Mouse (Mus musculus): Measurements from ENCODE around the gene Dnase2a.
A peak's percentile ranks its signal among the peaks of the same experiment; 100 is the strongest.

Dnase2a gene

DNA sequence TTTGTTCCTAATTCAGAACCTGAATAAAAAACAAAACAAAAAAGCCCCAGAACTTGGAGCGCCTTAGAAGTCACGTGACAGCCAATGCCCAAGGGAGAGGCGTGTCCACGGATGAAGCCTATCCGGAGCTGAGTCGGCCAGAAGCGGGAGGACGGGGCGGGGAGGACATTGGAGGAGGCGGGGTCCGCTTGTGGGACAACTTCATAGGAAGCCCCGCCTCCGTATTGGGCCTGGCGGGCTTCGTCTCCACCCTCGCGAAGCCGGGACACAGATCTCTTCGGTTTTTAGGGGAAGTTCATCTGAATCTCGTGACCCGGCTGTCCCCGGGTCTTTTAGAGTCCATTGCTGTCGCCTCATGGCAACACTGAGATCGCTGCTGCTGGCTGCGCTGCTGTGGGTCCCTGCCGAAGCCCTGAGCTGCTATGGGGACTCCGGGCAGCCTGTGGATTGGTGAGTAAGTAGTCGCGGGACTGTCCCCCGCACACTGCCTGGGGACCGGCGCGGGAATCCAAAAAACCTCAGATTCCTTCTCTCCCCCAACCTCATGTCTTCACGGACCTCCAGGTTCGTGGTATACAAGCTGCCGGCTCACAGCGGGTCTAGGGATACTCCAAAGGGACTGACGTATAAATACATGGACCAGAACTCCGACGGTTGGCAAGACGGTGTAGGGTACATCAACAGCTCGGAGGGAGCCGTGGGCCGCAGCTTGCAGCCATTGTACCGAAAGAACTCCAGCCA lies at the start of gene Dnase2a:
Gene Dnase2a, plus strand, starts transcription at position 140 of the 741 bp plus-strand sequence.
- peak; percentile 97 for DNase-seq (ENCODE audit: inconsistent ontology term)

DNA sequence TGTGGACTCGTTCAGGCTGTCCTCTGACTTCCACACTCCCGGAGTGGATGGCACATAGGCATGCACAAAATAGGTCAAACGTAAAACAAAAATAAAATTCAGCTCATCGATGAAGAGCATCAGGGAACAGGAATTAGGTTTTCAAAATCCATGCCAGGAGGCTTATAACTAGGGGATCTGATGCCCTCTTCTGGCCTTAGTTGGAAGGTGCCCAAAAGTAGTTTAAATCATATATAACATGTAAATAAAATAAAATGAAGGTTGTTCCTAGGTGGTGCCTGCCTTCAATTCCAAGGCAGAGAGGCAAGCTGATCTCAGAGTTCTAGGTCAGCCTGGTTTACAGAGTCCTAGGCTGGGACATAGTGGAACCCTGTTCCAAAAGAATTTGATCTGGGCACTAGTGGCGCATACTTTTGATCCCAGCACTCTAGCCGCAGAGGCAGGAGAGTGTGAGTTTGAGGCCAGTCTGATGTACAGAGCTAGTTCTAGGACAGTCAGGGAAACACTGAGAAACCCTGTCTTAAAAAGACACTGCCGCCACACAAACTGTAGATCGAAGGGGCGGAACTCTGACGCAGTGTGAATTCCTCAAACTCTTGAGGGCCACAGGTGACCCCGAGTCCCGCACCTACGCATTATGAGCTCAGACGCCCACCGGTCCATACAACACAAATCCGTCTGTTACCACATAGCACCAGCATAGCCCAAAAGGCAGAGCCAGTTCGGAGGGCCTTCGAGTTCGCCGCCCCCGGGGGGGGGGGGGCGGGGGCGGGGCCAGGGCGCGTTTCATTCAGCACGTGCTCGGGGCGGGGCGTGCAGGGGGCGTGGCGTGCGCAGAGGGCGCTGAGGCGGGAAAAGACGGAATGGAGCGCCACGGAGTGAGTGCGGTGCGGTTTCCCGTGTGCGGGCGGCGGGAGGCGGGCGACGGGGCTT lies 36.7 kb upstream of the Dnase2a start, which contains the start of gene Syce2:
Gene Syce2, plus strand, starts transcription at position 736 of the 933 bp plus-strand sequence.
- peak; percentile 66 for DNase-seq (ENCODE audit: inconsistent ontology term)

DNA sequence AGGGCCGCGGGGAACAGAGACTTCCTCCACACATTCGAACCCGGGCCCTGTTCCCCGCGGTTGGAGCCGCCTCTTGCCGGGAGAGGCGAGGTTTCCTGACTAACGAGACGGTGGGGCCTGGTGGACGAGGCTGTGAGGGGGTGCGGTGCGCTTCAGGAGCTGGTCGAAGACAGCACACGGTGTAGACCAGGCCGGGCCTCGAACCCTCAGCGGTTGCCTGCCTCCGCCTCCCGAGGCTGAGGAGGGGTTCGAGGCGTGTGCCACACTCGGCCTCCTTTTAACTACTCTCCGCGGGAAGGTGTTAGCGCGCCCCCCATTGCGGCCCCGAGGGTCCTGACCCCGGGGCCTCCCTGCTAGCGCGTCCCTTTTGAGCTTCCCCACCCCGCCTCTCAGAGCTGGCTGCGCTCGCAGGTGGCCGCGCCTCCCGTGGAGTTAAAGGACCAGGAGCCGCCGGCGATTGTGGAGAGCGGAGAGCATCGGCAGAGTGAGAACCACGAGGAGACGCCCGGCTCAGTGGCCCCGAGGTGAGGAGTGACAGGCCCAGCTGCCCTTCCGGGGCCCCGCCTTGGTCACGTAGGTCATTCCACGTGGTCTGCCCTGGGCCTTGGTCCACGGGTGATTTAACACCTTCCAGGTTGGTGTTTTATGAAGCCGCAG lies 35.9 kb upstream of the Dnase2a start:
- DNase-seq (ENCODE audit: inconsistent ontology term) = peak; percentile 10

DNA sequence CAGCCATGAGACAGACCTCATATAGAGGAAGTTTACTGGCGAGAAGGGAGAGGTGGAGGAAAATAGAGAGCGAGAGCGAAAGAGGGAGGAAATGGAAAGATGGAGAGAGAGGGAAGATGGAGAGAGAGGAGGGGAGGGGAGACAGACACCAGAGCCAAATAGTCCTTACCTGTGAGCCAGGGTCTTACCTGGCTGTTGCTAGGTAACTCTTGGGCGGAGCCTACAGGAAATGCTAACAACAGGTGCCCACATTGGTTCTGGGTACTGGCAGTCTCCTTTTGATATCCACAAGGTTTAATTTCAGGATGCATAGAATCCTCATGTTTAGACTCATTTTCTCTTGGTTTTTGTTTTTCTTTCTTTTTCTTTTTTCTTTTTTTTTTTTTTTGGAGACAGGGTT lies 35.3 kb upstream of the Dnase2a start:
- DNase-seq (ENCODE audit: inconsistent ontology term) = no peak

DNA sequence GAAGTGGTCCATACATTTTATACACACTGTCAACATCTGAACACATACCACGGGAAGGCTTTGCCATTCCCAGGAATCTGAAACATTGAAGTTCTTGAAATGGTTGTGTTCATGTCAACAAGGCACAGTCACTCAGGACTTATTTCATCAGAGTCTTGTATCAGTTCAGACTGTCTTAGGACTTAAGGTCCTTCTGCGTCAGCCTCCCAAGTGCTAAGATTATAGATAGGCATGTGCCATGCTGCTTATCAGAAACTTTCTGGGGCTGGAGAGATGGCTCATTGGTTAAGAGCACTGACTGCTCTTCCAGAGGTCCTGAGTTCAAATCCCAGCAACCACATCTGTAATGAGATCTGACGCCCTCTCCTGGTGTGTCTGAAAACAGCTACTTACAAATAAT lies 34.0 kb upstream of the Dnase2a start:
- DNase-seq (ENCODE audit: inconsistent ontology term) = no peak

DNA sequence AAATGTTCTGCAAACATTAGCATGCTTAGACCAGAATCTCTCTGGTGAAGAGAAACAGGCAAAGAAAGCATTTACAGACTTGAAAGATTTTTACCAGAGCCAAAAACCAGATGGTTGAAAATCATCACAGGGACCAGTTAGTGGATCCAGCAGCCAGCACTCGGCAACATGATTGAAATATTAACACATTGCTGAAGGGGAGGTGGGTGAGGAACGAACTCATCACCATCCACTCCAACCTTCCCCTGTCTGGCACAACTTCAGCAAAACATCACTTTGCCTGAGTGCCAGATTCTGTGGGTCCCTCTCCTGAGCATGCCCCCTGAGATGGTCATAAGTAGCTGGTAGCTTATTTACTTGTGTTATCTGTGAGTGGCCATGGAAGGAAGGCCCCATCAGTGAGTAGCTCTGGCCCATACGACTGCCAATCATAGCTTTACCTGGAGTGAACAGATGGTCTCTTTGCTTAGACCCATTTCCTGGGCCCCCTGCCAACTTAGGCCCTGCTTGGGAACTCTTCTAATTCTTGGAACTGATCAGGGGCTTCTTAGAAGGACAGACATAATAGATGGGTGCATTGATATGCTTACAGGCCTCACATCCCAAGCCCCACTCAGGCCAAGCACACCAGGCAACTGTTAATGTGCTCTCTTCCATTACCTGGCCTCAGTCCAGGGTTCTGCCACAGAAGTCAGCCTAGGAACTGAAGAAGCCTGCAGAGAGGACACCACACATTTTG lies 30.9 kb upstream of the Dnase2a start:
- no peak for DNase-seq (ENCODE audit: inconsistent ontology term)

DNA sequence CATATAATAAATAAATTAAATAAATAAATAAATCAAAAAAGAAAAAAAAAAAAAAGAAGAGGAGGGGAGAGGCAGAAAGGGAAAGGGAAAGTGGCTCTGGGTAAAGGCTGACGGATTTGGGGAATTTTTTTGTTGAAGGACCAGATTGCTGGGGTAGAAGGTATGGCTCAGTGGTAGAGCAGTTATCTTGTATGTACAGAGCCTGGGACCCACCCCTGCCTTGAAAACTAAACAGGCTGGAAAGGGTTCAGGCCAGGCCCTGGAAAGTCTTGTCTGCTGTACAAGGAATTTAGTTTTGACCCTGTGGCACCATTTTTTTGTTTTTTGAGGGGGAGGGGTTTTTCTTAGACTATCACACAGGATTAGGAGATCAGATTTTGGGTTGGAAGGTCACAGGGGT lies 29.4 kb upstream of the Dnase2a start:
- no peak for DNase-seq (ENCODE audit: inconsistent ontology term)

DNA sequence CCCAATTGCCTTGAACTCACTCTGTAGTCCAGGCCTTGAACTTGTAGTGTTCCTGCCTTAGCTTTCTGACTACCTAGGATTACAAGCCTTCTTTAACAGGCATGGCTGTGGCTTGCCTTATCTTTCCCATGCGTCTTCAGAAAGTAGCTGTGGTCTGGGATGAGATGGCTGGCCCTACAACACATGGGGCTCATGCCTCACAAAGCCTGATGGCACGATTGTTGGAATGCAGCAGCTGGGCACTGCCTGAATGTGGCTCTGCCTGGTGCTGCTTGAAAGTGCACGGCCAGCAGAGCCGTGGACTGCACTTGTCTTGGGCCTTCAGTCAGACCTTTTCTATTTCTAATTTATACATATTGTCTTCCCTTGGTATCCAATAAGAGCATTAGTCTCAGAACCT lies 23.6 kb upstream of the Dnase2a start:
- no peak for DNase-seq (ENCODE audit: inconsistent ontology term)

DNA sequence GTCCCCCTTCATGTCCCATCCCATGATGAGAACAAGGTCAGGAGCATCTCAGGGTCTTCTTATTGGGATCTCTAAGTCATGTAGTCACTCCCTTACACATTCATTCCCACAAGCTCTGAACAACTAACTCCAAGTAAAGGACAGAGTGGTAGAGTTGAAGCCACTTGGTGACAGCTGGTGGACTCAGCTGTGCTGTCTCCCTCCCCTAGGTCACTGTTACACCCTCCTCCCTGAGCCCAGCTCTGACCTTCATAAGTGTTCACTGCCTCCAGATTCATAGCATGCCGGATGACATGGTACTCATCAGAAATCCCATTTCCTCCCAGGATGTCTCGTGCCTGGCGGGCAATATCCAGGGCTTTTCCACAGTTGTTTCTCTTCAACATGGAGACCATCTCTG lies 20.1 kb upstream of the Dnase2a start:
- DNase-seq (ENCODE audit: inconsistent ontology term) = no peak

DNA sequence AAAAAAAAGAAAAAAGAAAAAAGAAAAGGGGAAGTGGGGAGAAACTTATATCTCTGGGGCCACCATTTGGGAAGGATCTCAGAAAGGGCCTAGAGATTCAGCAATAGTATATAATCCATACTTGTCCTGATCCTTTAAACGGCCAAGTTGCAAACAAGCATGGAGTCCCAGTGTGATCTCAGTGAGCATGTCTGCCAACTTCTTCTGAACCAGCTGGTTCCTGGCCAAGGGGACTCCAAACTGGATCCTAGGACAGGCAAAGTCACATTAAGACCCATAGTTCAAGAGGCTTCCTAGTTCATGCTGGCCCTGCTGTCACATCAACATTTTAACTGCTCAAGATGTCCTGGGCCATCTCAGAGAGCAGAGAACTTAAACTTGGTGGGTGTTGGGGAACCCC lies 19.2 kb upstream of the Dnase2a start:
- no peak for DNase-seq (ENCODE audit: inconsistent ontology term)

DNA sequence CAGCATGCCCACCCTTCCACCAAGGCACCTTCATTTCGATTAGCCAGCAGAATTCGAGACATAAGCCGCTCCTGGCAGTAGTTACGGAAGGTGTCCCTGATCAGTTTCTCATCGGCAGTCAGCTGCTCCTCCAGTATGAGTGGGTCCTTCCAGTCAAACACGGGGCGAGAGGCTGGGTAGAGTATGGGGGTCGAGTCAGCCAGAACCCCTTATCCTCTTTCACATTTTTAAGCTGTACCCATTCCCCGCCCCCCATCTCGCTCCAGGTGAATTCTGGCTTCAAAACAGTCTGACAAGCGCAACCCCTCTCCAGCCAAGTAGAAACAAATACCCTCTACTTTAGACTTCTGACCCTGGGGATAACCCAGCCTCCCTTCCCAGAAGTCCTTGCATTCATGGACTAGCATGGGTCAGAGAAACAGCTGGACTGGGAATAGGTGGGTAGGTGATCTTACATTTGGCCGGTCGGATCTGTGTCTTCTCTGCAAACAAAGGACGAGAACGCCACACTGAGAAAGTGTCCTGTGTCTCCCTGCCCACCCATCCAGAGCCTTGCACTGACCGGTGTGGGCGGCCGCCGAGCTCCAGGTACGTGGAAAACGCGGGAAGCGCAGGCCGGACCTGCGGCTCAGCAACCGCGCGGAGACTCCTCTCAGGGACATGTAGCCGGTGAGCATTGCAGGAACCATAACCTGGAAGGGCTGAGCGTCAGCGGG lies 15.2 kb upstream of the Dnase2a start:
- DNase-seq (ENCODE audit: inconsistent ontology term) = no peak

DNA sequence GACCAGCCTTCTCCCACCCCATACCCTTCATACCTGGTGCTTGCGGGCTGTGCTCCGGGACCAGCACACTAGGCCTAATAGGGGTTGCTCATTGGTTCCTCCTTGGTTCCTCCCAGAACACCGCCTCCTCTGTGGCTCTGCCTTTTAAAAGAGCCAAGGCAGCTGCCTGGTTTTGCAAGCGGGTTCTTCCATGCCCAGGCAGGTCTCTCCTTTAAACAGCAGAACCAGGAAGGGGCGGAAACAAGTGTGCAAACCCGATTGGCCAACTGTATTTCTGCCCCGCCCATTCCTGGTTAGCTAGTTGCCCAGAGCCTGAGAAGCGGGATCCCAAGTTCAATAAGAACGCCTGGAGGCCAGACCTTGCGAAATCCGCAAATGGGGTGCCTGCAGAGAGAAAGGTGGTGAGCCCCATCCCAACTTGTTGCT lies 14.6 kb upstream of the Dnase2a start, which contains the start of gene Gcdh:
Gene Gcdh, minus strand, starts transcription at position 213 of the 426 bp plus-strand sequence.
- peak; percentile 95 for DNase-seq (ENCODE audit: inconsistent ontology term)

DNA sequence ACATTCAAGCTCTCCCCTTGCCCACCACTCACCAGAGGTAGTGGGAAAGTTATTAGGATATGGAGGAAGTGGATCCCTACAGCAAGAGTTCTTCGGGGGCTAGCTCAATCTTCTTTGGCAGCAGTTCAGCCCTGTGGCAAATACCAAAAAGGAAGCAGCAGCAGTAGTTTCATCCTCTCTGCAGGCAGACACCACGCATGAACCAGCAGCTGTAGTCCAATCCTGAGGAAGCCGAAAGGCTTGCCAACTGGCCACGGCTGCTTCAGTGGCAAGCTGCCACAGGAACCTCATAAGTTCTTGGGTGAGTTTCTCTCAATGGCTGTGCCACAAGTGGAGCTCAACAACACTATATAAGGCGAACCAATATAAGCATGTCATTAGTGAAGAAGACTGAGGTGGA lies 12.4 kb upstream of the Dnase2a start:
- DNase-seq (ENCODE audit: inconsistent ontology term) = no peak

DNA sequence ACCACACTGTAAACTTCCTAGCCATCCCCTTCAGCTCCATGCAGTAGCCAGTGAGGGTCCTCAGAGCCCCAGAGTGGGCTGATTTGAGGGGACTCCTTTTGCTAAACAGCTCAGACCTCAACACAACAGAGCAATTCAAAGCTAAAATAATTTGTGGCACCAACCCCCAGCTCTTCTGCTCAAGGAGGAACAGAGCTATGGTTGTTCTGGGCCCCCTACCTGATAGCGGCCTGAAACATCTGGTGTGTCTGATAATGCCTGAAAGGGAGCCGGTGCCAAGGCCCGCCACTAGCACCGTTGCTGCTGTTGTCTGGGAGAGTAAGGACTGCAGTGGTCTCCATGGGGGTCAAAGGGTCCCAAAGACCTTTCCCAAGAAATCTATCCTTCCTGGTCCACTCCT lies 7.3 kb upstream of the Dnase2a start:
- no peak for DNase-seq (ENCODE audit: inconsistent ontology term)

DNA sequence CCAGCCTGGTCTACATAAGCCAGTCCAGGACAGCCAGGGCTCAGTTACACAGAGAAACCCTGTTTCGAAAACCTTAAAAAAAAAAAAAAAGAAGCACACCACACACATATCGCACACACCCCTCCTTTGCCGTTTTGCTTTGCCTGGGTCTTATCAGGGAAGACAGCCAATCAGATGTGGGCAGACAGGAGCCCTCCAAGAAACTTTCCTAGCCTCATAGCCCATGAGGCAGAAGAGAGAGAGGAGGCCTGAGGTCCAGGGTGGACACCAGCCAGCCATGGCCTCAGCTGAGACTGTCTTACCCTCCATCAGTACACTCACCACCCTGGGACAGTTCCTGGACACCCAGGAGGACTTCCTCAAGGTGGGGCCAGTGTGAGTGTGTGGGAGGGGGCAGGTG lies 6.6 kb upstream of the Dnase2a start, which contains the start of gene Klf1:
Gene Klf1, plus strand, starts transcription at position 177 of the 400 bp plus-strand sequence.
- DNase-seq (ENCODE audit: inconsistent ontology term) = no peak

DNA sequence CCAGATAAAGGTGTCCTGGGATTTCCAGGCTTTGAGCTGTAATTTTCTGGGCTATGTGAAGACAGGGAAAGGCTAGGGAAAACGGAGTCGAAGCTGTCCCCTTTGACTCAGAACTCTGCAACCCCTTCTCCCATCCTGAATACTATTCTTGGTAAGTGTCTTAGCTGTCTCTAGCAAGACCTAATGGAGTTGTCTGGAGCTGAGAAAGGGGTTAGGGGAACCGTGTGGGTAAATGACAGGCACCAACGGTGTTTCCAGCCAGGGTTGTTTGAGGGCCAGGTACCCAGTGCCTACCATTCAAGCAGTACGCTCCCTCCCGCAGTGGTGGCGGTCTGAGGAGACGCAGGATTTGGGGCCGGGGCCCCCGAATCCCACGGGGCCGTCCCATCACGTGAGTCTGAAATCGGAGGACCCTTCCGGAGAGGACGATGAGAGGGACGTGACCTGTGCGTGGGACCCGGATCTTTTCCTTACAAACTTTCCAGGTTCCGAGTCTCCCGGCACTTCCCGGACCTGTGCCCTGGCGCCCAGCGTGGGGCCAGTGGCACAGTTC lies 5.9 kb upstream of the Dnase2a start:
- DNase-seq (ENCODE audit: inconsistent ontology term) = no peak

DNA sequence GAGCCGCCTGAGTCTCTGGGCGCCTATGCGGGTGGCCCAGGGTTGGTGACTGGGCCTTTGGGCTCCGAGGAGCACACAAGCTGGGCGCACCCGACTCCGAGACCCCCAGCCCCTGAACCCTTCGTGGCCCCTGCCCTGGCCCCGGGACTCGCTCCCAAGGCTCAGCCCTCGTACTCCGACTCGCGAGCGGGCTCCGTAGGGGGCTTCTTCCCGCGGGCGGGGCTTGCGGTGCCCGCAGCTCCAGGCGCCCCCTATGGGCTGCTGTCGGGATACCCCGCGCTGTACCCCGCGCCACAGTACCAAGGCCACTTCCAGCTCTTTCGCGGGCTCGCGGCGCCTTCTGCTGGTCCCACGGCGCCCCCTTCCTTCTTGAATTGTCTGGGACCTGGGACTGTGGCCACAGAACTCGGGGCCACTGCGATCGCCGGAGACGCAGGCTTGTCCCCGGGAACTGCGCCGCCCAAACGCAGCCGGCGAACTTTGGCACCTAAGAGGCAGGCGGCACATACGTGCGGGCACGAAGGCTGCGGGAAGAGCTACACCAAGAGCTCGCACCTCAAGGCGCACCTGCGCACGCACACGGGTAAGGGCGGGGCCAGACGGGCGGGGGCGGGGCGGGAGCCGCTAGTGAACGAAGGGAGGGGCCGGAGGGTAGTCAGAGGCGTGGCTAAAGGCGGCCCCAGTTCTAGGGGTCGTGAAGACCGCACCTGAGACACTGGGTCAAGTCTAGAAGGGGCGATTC lies 5.3 kb upstream of the Dnase2a start:
- DNase-seq (ENCODE audit: inconsistent ontology term) = peak; percentile 90

DNA sequence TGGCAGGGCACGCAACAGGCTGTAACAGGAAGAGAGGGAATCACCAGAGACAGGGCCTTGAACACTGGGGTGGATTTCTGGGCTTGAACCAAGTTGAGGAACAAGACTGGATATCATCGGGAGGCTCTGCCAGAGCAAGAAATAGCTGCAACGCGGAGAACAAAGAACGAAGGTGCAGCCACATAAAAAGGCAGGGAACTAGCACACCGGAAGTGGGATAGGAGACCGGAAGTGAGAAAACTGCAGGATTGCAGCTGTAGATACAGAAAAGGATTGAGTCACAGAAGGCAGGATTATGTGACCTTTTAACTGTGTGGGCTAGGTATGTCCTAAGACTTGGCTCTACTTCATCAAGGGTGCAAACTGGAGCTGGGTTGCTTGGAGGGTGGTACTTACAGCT lies 4.0 kb upstream of the Dnase2a start:
- DNase-seq (ENCODE audit: inconsistent ontology term) = no peak

DNA sequence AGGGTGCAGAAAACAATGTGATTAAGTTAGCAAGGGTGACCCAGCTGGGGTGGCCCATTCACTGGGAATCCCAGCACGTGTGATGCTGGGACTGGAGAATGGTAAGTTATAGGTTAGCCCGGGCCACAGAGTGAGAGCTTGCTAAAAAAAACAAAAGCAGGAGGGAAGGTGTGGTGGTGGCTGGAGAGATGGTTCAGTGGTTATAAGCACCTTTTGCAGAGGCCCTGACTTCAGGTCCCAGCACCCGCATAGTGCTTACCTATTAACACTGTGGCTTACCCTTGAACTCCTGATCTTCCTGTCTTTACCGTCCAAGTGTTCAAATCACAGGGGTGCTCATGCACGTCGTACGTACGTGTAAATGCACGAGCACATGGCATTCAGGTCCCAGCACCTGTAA lies 1.3 kb upstream of the Dnase2a start:
- DNase-seq (ENCODE audit: inconsistent ontology term) = no peak

DNA sequence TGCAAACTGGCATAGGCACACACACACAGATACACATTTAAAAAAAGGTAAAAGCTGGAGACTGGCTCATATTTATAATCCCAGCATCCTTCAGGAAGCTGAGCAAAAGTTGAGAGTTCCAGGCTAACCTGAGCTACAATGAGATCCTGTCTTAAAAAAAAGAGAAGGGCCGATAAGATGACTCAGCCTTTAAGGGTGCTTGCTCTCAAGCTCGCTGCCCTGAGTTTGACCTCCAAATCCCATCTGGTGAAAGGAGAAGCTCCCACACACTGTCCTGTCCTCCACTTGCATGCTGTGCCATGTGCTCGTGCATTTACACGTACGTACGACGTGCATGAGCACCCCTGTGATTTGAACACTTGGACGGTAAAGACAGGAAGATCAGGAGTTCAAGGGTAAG lies 867 bp upstream of the Dnase2a start:
- DNase-seq (ENCODE audit: inconsistent ontology term) = no peak
